Mouse (Mus musculus): Measurements from ENCODE around the gene Adprhl1.

DNA sequence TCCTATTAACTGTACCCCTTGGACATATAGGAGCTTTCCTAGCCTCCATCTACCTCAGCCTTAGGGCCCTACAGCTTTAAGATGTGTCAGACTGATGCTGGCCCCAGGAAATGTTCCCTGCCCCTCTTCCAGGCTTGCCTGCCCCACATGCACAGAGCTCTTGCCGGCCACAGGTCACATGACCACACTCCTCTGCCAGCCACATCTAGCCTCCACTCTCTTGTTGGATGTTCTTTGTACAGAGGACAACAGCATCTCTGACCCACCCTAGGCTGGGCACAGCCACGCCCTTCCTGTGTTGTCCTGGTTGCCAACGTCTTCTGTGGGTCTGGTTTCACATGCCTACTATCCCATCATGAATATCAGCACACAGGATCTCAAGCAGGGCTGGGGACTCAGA is 26.8 kb downstream of the Adprhl1 start:
- TF ChIP-seq CTCF (IDR thresholded peaks at IDR 0.05; ENCODE audit: control insufficient read depth, insufficient read depth, low read length), result no peak
- no peak for TF ChIP-seq POLR2A (IDR thresholded peaks at IDR 0.05; ENCODE audit: borderline replicate concordance, control insufficient read depth, low read depth, low read length)
